Mouse (Mus musculus): Measurements from ENCODE around the gene Ddx10.

The Ddx10 gene

GRCm38 (mm10) chr9:53064531-53064930 lies 183.3 kb downstream of the Ddx10 start:
- in situ Hi-C loops (cut with MboI; ENCODE audit: unreplicated experiment in 2 of 2), result no loop called here

- in situ Hi-C loops (cut with MboI; ENCODE audit: unreplicated experiment in 2 of 2), result no loop called here
Observed at GRCm38 (mm10) chr9:53055306-53055705, 192.5 kb downstream of the Ddx10 start.
